Comparison of ENCODE assay signal across 1 mouse cellular context in genomic region chr4:152298836-152299235, GRCm38 (mm10).
TF ChIP-seq lines count a peak whose summit lies in the region.

No protein-coding gene starts in this region.

TF ChIP-seq in MEL, 35 proteins besides CTCF, POLR2A, EP300 and RAD21:
- no peak for TF ChIP-seq MYB (IDR thresholded peaks at IDR 0.05; ENCODE audit: low read depth, low read length)
- no peak for TF ChIP-seq ZKSCAN1 (IDR thresholded peaks at IDR 0.05; ENCODE audit: low read depth, low read length)
- no peak for TF ChIP-seq ETS1 (IDR thresholded peaks at IDR 0.05; ENCODE audit: low read depth, low read length)
- no peak for TF ChIP-seq MYC (IDR thresholded peaks at IDR 0.05; ENCODE audit: low read depth, low read length)
- no peak for TF ChIP-seq ZC3H11A (IDR thresholded peaks at IDR 0.05; ENCODE audit: low read depth, low read length)
- no peak for TF ChIP-seq SMC3 (IDR thresholded peaks at IDR 0.05; ENCODE audit: low read depth, low read length)
- TF ChIP-seq TCF12 (IDR thresholded peaks at IDR 0.05; ENCODE audit: low read depth, low read length): no peak
